Mouse (Mus musculus) gastrocnemius, adult 2 months (tissue): ENCODE data around the gene Zfp362. TPM values are rescaled to one million over a fixed set of nuclear protein-coding genes. Genes with fewer than 3 reads are reported as not detected.

Source experiments
- DNase-seq: peaks from one replicate; pipeline ENCODE4 v3.0.0; 2022
- H3K27ac ChIP-seq: fragments of 200-600 bp; 2 replicates; pipeline ENCODE4 v1.8.1; 2022; ENCODE audit warnings: mild to moderate bottlenecking
- H3K4me3 ChIP-seq: fragments of 200-600 bp; 2 replicates; pipeline ENCODE4 v1.8.1; 2022; ENCODE audit warnings: mild to moderate bottlenecking, moderate library complexity
- CTCF ChIP-seq: fragments of 200-600 bp; IDR thresholded peaks from 2 replicates; pipeline ENCODE4 v1.8.1; 2022; ENCODE audit warnings: antibody characterized with exemption, mild to moderate bottlenecking, moderate library complexity
- intact Hi-C: fragments of 180-260 bp; cut with DNase I; formaldehyde crosslinking; loops from one replicate; pipeline ENCODE4 v1.15.1; 2025
- total RNA-seq, 2 experiments: library from RNA; stranded (reverse); gene quantifications; 2 replicates each; pipeline ENCODE4 v1.2.3; 2021

Gene Zfp362
- total RNA-seq, 2 experiments from 2014 or later = 10.0 to 10.5 TPM

- intact Hi-C loops = no loop called here
- TF ChIP-seq CTCF = no peak
- Histone ChIP-seq H3K4me3 (no peak overlapping the region), H3K27ac (no peak overlapping the region)
- no peak for DNase-seq
Measured at GRCm38 (mm10) chr4:128769569-128770355, 36.1 kb downstream of the Zfp362 start.

- DNase-seq = no peak
- TF ChIP-seq CTCF = no peak
Measured at GRCm38 (mm10) chr4:128768120-128768519, 37.7 kb downstream of the Zfp362 start.

DNA sequence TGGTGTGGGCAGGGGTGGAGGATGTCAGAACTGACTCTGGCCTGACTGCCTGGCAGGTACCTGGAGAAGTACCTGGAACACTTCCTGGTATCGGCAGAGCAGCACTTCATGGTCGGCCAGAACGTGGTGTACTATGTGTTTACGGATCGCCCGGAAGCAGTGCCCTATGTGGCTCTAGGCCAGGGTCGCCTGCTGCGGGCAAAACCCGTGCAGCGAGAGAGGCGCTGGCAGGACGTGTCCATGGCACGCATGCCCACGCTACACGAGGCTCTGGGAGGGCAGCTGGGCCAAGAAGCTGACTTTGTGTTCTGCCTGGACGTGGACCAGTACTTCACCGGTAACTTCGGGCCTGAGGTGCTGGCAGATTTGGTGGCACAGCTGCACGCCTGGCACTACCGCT lies 38.9 kb downstream of the Zfp362 start:
- Histone ChIP-seq H3K4me3 (peak overlapping the region; percentile 39), H3K27ac (no peak overlapping the region)
- no peak for TF ChIP-seq CTCF
- DNase-seq = peak; percentile 55
- intact Hi-C loops = no loop called here

More at GRCm38 (mm10) chr4:128768120-128768519, 37.7 kb downstream of the Zfp362 start:
- intact Hi-C loops = no loop called here
- no peak overlapping the region for H3K27ac ChIP-seq
- no peak overlapping the region for H3K4me3 ChIP-seq

DNA sequence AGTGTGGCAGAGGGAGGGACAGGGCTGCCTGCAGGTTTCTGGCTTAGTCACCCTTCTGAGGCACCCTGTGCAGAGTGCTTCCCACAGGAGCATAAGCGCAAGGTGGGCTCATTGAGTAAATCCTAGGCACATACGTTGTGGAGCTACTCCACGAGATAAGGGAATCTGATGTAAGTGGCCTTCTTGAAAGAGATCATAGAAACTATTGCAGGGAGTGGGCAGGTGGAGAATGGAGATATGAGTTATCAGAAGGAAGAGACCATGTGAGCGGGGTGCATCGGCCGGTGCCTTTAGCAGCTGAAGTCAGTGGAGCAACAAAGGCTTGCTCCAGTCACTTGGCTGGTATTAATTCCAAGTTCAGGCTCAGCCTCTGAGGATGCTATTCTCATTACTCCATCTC lies 45.8 kb downstream of the Zfp362 start:
- intact Hi-C loops = no loop called here
- H3K27ac ChIP-seq = no peak overlapping the region
- no peak overlapping the region for H3K4me3 ChIP-seq
- no peak for DNase-seq
- no peak for TF ChIP-seq CTCF

DNA sequence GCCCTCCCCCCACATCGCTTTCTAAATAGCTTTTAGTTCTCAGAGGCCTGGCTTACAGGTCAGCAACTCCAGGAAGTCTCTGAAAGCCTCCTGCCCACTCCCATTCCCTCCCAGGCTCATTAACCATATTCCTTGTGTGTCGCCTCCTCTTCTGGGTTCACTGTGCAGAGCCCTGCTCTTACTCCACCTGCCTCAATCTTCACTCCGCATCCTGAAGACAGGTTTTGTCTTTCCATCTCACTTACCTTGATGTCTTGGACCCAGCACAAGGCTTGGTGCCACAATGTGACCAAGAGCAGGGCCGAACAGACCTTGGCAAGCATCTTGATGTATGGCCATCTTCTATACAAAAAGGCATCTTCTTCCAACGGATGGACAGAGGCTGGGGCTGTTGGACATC lies 46.6 kb downstream of the Zfp362 start:
- no peak overlapping the region for H3K27ac ChIP-seq
- intact Hi-C loops = no loop called here
- no peak overlapping the region for H3K4me3 ChIP-seq
- no peak for TF ChIP-seq CTCF
- DNase-seq = no peak

- DNase-seq = no peak
- intact Hi-C loops = no loop called here
- no peak for TF ChIP-seq CTCF
- Histone ChIP-seq H3K4me3 (no peak overlapping the region), H3K27ac (no peak overlapping the region)
Measured at GRCm38 (mm10) chr4:128755900-128756299, 49.9 kb downstream of the Zfp362 start.

GRCm38 (mm10) chr4:128755064-128755463 lies 50.8 kb downstream of the Zfp362 start, which contains the start of gene A3galt2:
Gene A3galt2, plus strand, starts transcription at chr4:128755364.
- intact Hi-C loops = no loop called here
- no peak for DNase-seq
- Histone ChIP-seq H3K27ac (no peak within 1 kb of the TSS), H3K4me3 (no peak within 1 kb of the TSS)
- TF ChIP-seq CTCF = no peak

DNA sequence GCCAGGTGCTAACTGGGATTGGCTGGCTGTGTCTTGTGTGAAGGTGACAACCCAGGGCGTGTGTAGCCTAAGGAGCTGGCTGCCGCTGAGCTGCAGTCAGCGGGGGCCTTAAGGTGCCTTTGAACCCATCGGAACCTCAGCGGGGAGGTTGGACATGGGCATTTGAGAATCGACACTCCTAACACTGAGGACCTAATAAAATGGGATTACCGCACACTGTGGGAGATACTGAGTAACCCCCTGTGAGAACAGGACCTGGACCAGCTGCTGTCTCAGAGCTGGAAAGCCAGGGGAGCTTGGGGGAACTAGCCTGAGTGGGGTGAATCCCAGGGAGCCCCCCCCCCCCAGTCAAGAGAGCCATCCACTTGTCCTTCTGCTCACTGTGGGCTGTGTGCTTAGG lies 52.3 kb downstream of the Zfp362 start:
- no peak for DNase-seq
- Histone ChIP-seq H3K4me3 (no peak overlapping the region), H3K27ac (no peak overlapping the region)
- intact Hi-C loops = no loop called here
- TF ChIP-seq CTCF = no peak

GRCm38 (mm10) chr4:128752031-128752757 lies 53.7 kb downstream of the Zfp362 start:
- Histone ChIP-seq H3K4me3 (no peak overlapping the region), H3K27ac (no peak overlapping the region)
- intact Hi-C loops = no loop called here
- DNase-seq = no peak
- TF ChIP-seq CTCF = no peak

DNA sequence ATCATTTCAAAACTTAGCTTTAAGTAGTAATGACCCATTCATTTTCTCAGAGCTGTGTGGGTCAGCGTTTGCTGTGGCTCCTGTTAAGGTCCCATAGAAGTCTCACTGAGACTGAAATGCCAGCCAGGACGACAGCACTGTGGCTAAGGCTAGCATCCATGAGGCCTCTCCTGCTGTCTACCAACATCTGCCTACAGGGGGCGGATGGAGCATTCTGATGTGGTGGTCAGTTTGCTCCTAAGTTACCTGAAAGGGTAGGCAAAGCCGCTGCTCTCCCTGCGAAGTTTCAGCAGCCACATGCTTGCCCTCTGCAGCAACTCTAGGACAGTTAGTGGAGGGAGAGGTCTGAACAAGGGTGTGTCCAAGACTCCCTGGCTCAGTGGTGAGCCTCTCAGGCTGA lies 54.8 kb downstream of the Zfp362 start:
- peak; percentile 28 for TF ChIP-seq CTCF
- no peak for DNase-seq
- intact Hi-C loops = no loop called here
- H3K27ac ChIP-seq = no peak overlapping the region
- H3K4me3 ChIP-seq = no peak overlapping the region

- TF ChIP-seq CTCF = no peak
- Histone ChIP-seq H3K27ac (no peak overlapping the region), H3K4me3 (no peak overlapping the region)
- intact Hi-C loops = loop anchor here (10.0 kb wide), 1 partner anchor 1006 kb away; no protein-coding TSS in a partner anchor
- DNase-seq = no peak
Measured at GRCm38 (mm10) chr4:128748309-128748708, 57.5 kb downstream of the Zfp362 start.

- no peak overlapping the region for H3K4me3 ChIP-seq
- H3K27ac ChIP-seq = no peak overlapping the region
- DNase-seq = no peak
- no peak for TF ChIP-seq CTCF
- intact Hi-C loops = loop anchor here (10.0 kb wide), 1 partner anchor 1007 kb away; no protein-coding TSS in a partner anchor
Measured at GRCm38 (mm10) chr4:128747614-128748270, 58.1 kb downstream of the Zfp362 start.

- Histone ChIP-seq H3K27ac (no peak overlapping the region), H3K4me3 (no peak overlapping the region)
- no peak for DNase-seq
- intact Hi-C loops = loop anchor here (10.0 kb wide), 1 partner anchor 1010 kb away; no protein-coding TSS in a partner anchor
- no peak for TF ChIP-seq CTCF
Measured at GRCm38 (mm10) chr4:128745160-128745559, 60.7 kb downstream of the Zfp362 start.
